Mouse (Mus musculus): ENCODE data around the gene Fam114a2. TPM values are rescaled to one million over a fixed set of nuclear protein-coding genes. Genes with fewer than 3 reads are reported as not detected.

Gene Fam114a2
- polyA plus RNA-seq, 1 experiment from 2014 or later, result 53.8 TPM

GRCm38 (mm10) chr11:57550230-57550629, 31.8 kb upstream of the Fam114a2 start:
- no peaks in the 10 kb centered on the region for H3K27me3 ChIP-seq (ENCODE audit: insufficient read depth, low read length)
- H3K36me3 ChIP-seq (ENCODE audit: insufficient read depth), result no peaks in the 10 kb centered on the region
- peak; percentile 23 for DNase-seq
- no peak overlapping the region for H3K4me3 ChIP-seq (ENCODE audit: low read depth, low read length)
- H3K4me2 ChIP-seq, result no peak overlapping the region
- ATAC-seq (ENCODE audit: insufficient read depth), result no peak
- no peaks in the 10 kb centered on the region for H3K4me1 ChIP-seq (ENCODE audit: insufficient read depth)
- 92% methylated on average over 2 of the region's 2 CpGs for WGBS
- no peak overlapping the region for H3K27ac ChIP-seq (ENCODE audit: low read depth)
- peak; percentile 25; the same call in 1 of the 2 replicates for TF ChIP-seq CTCF (IDR thresholded peaks at IDR 0.05; ENCODE audit: low read depth)
- no peaks in the 10 kb centered on the region for H3K9me3 ChIP-seq (ENCODE audit: low read depth, low read length)
- H3K9ac ChIP-seq, result no peak overlapping the region

GRCm38 (mm10) chr11:57548618-57549550, 30.5 kb upstream of the Fam114a2 start:
- Histone ChIP-seq H3K27me3 (ENCODE audit: insufficient read depth, low read length) (no peaks in the 10 kb centered on the region), H3K9me3 (ENCODE audit: low read depth, low read length) (no peaks in the 10 kb centered on the region), H3K4me2 (peak overlapping the region; percentile 47), H3K4me3 (ENCODE audit: low read depth, low read length) (no peak overlapping the region), H3K36me3 (ENCODE audit: insufficient read depth) (no peaks in the 10 kb centered on the region), H3K4me1 (ENCODE audit: insufficient read depth) (no peaks in the 10 kb centered on the region), H3K9ac (no peak overlapping the region), H3K27ac (ENCODE audit: low read depth) (no peak overlapping the region)
- peak; percentile 99 for TF ChIP-seq CTCF (IDR thresholded peaks at IDR 0.05; ENCODE audit: low read depth)
- peak; percentile 95 for DNase-seq
- 32% methylated on average over 18 of the region's 18 CpGs for WGBS
- peak; percentile 67 for ATAC-seq (ENCODE audit: insufficient read depth)

- no peak for TF ChIP-seq CTCF (IDR thresholded peaks at IDR 0.05; ENCODE audit: low read depth)
- Histone ChIP-seq H3K27me3 (ENCODE audit: insufficient read depth, low read length) (no peaks in the 10 kb centered on the region), H3K27ac (ENCODE audit: low read depth) (no peak overlapping the region), H3K9me3 (ENCODE audit: low read depth, low read length) (no peaks in the 10 kb centered on the region), H3K4me1 (ENCODE audit: insufficient read depth) (no peaks in the 10 kb centered on the region), H3K4me3 (ENCODE audit: low read depth, low read length) (no peak overlapping the region), H3K36me3 (ENCODE audit: insufficient read depth) (no peaks in the 10 kb centered on the region), H3K9ac (no peak overlapping the region), H3K4me2 (no peak overlapping the region)
- 77% methylated on average over 2 of the region's 2 CpGs for WGBS
- no peak for ATAC-seq (ENCODE audit: insufficient read depth)
- no peak for DNase-seq
Measured at GRCm38 (mm10) chr11:57540681-57541080, 22.3 kb upstream of the Fam114a2 start.

GRCm38 (mm10) chr11:57539841-57540418, 21.5 kb upstream of the Fam114a2 start:
- H3K36me3 ChIP-seq (ENCODE audit: insufficient read depth), result no peaks in the 10 kb centered on the region
- H3K27me3 ChIP-seq (ENCODE audit: insufficient read depth, low read length), result no peaks in the 10 kb centered on the region
- DNase-seq (no peak), ATAC-seq (ENCODE audit: insufficient read depth) (no peak)
- H3K9ac ChIP-seq, result no peak overlapping the region
- H3K9me3 ChIP-seq (ENCODE audit: low read depth, low read length), result no peaks in the 10 kb centered on the region
- H3K4me3 ChIP-seq (ENCODE audit: low read depth, low read length), result no peak overlapping the region
- no peaks in the 10 kb centered on the region for H3K4me1 ChIP-seq (ENCODE audit: insufficient read depth)
- no peak overlapping the region for H3K27ac ChIP-seq (ENCODE audit: low read depth)
- TF ChIP-seq CTCF (IDR thresholded peaks at IDR 0.05; ENCODE audit: low read depth), result no peak
- no peak overlapping the region for H3K4me2 ChIP-seq
- 76% methylated on average over 5 of the region's 5 CpGs for WGBS

- 83% methylated on average over 5 of the region's 5 CpGs for WGBS
- H3K9ac ChIP-seq, result no peak overlapping the region
- no peak for TF ChIP-seq CTCF (IDR thresholded peaks at IDR 0.05; ENCODE audit: low read depth)
- DNase-seq (no peak), ATAC-seq (ENCODE audit: insufficient read depth) (no peak)
- H3K27ac ChIP-seq (ENCODE audit: low read depth), result no peak overlapping the region
- H3K4me1 ChIP-seq (ENCODE audit: insufficient read depth), result no peaks in the 10 kb centered on the region
- peaks cover 18% of the 10 kb centered on the region for H3K36me3 ChIP-seq (ENCODE audit: insufficient read depth)
- H3K4me3 ChIP-seq (ENCODE audit: low read depth, low read length), result no peak overlapping the region
- no peak overlapping the region for H3K4me2 ChIP-seq
- no peaks in the 10 kb centered on the region for H3K27me3 ChIP-seq (ENCODE audit: insufficient read depth, low read length)
- H3K9me3 ChIP-seq (ENCODE audit: low read depth, low read length), result no peaks in the 10 kb centered on the region
Measured at GRCm38 (mm10) chr11:57535912-57536311, 17.5 kb upstream of the Fam114a2 start.

GRCm38 (mm10) chr11:57532306-57532705, 13.9 kb upstream of the Fam114a2 start:
- peaks cover 50% of the 10 kb centered on the region for H3K36me3 ChIP-seq (ENCODE audit: insufficient read depth)
- ATAC-seq (ENCODE audit: insufficient read depth) (no peak), DNase-seq (no peak)
- TF ChIP-seq CTCF (IDR thresholded peaks at IDR 0.05; ENCODE audit: low read depth), result no peak
- no peak overlapping the region for H3K27ac ChIP-seq (ENCODE audit: low read depth)
- H3K27me3 ChIP-seq (ENCODE audit: insufficient read depth, low read length), result no peaks in the 10 kb centered on the region
- no peaks in the 10 kb centered on the region for H3K9me3 ChIP-seq (ENCODE audit: low read depth, low read length)
- H3K9ac ChIP-seq, result no peak overlapping the region
- no peak overlapping the region for H3K4me3 ChIP-seq (ENCODE audit: low read depth, low read length)
- no peak overlapping the region for H3K4me2 ChIP-seq
- 78% methylated on average over 4 of the region's 4 CpGs for WGBS
- no peaks in the 10 kb centered on the region for H3K4me1 ChIP-seq (ENCODE audit: insufficient read depth)

GRCm38 (mm10) chr11:57531300-57531950, 13.0 kb upstream of the Fam114a2 start:
- no peak overlapping the region for H3K4me2 ChIP-seq
- peak; percentile 38; the same call in 1 of the 2 replicates for ATAC-seq (ENCODE audit: insufficient read depth)
- peak; percentile 63 for DNase-seq
- peak overlapping the region; percentile 33; the same call in 1 of the 2 replicates for H3K27ac ChIP-seq (ENCODE audit: low read depth)
- H3K9me3 ChIP-seq (ENCODE audit: low read depth, low read length), result no peaks in the 10 kb centered on the region
- no peak for TF ChIP-seq CTCF (IDR thresholded peaks at IDR 0.05; ENCODE audit: low read depth)
- no peaks in the 10 kb centered on the region for H3K27me3 ChIP-seq (ENCODE audit: insufficient read depth, low read length)
- H3K4me1 ChIP-seq (ENCODE audit: insufficient read depth), result no peaks in the 10 kb centered on the region
- H3K9ac ChIP-seq, result no peak overlapping the region
- WGBS, result 51% methylated on average over 11 of the region's 11 CpGs
- H3K36me3 ChIP-seq (ENCODE audit: insufficient read depth), result peaks cover 50% of the 10 kb centered on the region
- H3K4me3 ChIP-seq (ENCODE audit: low read depth, low read length), result no peak overlapping the region

All from lung, embryonic 14.5 days (tissue).